Mouse (Mus musculus) layer of hippocampus, postnatal 10 days (tissue): ENCODE measurements around the gene Clec4n. TPM values are rescaled to one million over a fixed set of nuclear protein-coding genes. Genes with fewer than 3 reads are reported as not detected.
"Not testable (repeated sequence)": the region's sequence is repeated elsewhere in the genome, so short reads cannot be mapped to it uniquely, and the experiment has no call there.

Experiments
- DNase-seq, 2 experiments: peaks; one replicate each; pipeline ENCODE4 v3.0.0; 2021; ENCODE audit warnings: low spot score in 2 of 2
- total RNA-seq, 2 experiments: library from RNA; stranded (reverse); gene quantifications; 2 replicates each; pipeline ENCODE4 v1.2.3; 2021

Clec4n gene
- total RNA-seq, 2 experiments from 2014 or later = not detected

DNA sequence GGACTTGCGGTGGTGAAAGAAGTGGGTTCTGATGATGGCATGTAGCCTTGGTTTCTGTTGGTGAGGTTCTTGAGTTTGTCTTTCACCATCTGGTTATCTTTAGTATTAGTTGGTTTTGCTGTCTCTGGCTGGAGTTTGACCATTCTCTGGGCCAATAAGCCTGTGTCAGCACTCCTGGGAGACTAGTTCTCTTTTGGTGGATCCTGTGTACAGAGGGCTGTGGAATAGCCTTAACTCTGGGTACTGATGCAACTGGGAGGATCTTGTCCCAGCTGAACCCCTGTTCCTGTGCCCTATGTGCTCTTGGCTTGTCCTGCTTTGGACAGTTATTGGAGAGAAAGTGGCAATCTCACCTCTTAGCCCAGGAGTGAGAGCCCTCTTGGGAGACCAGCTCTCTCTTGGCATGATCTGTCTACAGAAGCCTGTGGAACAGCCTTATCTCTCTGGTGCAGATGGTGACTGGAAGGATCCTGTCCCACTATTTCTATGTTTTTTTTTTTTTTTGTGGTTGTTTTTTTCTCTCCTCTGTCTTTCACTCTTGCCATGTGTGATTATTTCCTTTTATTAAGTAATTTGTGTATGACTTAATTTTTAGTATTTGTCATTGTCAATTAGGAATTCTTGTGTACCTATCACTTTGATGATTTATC is 63.2 kb downstream of the Clec4n start:
- no peak for DNase-seq

DNA sequence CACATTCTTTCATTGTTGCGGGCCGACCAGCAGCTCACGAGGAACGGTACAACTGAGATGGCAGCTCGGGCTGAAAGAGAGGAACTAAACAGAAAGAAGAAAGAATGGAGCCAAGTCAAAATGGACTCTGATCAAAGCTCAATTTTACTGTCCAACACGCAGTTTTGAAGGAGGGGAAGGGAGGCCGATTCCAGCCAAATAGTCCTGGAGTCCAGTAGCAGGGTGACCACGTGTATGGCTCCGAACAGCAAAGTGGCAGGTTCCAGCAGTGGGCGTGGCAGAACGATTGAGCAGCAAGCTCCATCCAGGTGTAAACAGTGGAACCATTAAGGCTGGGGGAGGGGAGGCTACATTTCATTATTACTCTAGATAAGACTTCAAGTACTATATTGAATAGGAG is 63.9 kb downstream of the Clec4n start:
- DNase-seq = not testable (repeated sequence)

Other genes starting within 250 kb of the Clec4n start
- gene Clec4a4, start 239.5 kb upstream of the Clec4n start, total RNA-seq = not detected
- not detected for gene Clec4b1, start 179.9 kb upstream of the Clec4n start, total RNA-seq
- 1 to 10 TPM; 2.4 to 2.6 TPM for gene Clec4a2, start 123.4 kb upstream of the Clec4n start, total RNA-seq
- gene Clec4b2, start 57.0 kb upstream of the Clec4n start, total RNA-seq = not detected
- gene Clec4d, start 32.3 kb downstream of the Clec4n start, total RNA-seq = not detected
- not detected for gene Clec4e, start 60.0 kb downstream of the Clec4n start, total RNA-seq
- not detected for gene Vmn2r19, start 78.5 kb downstream of the Clec4n start, total RNA-seq
- gene Vmn2r20, start 188.3 kb downstream of the Clec4n start, total RNA-seq = not detected